Mouse (Mus musculus) neutrophil, adult 83 days (primary cell): ENCODE measurements around the gene Hace1. TPM values are rescaled to one million over a fixed set of nuclear protein-coding genes. Genes with fewer than 3 reads are reported as not detected.

Experiments used
- total RNA-seq, 2 experiments: library from RNA; stranded (reverse); gene quantifications; one replicate each; pipeline ENCODE4 v1.2.4; 2023

The Hace1 gene
- total RNA-seq = 10 to 100 TPM; 12.8 to 14.6 TPM

GRCm38 (mm10) chr10:45577731-45578297 lies at the start of gene Hace1:
TSS of gene Hace1 (plus strand) at chr10:45577829.

Other genes with a start within 250 kb of the Hace1 start
- not detected for gene Bves, start 242.1 kb upstream of the Hace1 start, total RNA-seq
- gene Lin28b, start 91.4 kb upstream of the Hace1 start, total RNA-seq = not detected